Mouse (Mus musculus): ENCODE data around the gene Mgst2.

The Mgst2 gene

GRCm38 (mm10) chr3:51660060-51660459, at the start of gene Mgst2:
Gene Mgst2 (plus strand): TSS chr3:51660360.
- DNase-seq (ENCODE audit: low spot score) = no peak

- no peak for DNase-seq (ENCODE audit: low spot score)
These were observed 48.2 kb upstream of the Mgst2 start for GRCm38 (mm10) chr3:51611972-51612371.

- no peak for DNase-seq (ENCODE audit: low spot score)
These were observed 47.5 kb upstream of the Mgst2 start for GRCm38 (mm10) chr3:51612398-51613356.

GRCm38 (mm10) chr3:51614278-51614677, 45.9 kb upstream of the Mgst2 start:
- no peak for DNase-seq (ENCODE audit: low spot score)

GRCm38 (mm10) chr3:51623956-51624355, 36.2 kb upstream of the Mgst2 start:
- no peak for DNase-seq (ENCODE audit: low spot score)

GRCm38 (mm10) chr3:51627741-51628140, 32.4 kb upstream of the Mgst2 start:
- DNase-seq (ENCODE audit: low spot score) = no peak

GRCm38 (mm10) chr3:51628977-51629376, 31.2 kb upstream of the Mgst2 start:
- no peak for DNase-seq (ENCODE audit: low spot score)

- DNase-seq (ENCODE audit: low spot score) = no peak
These were observed 29.4 kb upstream of the Mgst2 start for GRCm38 (mm10) chr3:51630746-51631145.

- DNase-seq (ENCODE audit: low spot score) = no peak
These were observed 28.2 kb upstream of the Mgst2 start for GRCm38 (mm10) chr3:51631971-51632370.

- no peak for DNase-seq (ENCODE audit: low spot score)
These were observed 25.7 kb upstream of the Mgst2 start for GRCm38 (mm10) chr3:51634451-51634850.

GRCm38 (mm10) chr3:51635960-51636359, 24.2 kb upstream of the Mgst2 start:
- DNase-seq (ENCODE audit: low spot score) = no peak

GRCm38 (mm10) chr3:51636700-51637099, 23.5 kb upstream of the Mgst2 start:
- peak; percentile 33 for DNase-seq (ENCODE audit: low spot score)

GRCm38 (mm10) chr3:51637326-51637725, 22.8 kb upstream of the Mgst2 start:
- no peak for DNase-seq (ENCODE audit: low spot score)

GRCm38 (mm10) chr3:51638260-51638659, 21.9 kb upstream of the Mgst2 start:
- DNase-seq (ENCODE audit: low spot score) = no peak

GRCm38 (mm10) chr3:51645484-51645883, 14.7 kb upstream of the Mgst2 start:
- DNase-seq (ENCODE audit: low spot score) = no peak

GRCm38 (mm10) chr3:51646301-51646700, 13.9 kb upstream of the Mgst2 start:
- no peak for DNase-seq (ENCODE audit: low spot score)

- no peak for DNase-seq (ENCODE audit: low spot score)
These were observed 12.8 kb upstream of the Mgst2 start for GRCm38 (mm10) chr3:51647356-51647755.

- peak; percentile 39 for DNase-seq (ENCODE audit: low spot score)
These were observed 12.0 kb upstream of the Mgst2 start for GRCm38 (mm10) chr3:51648037-51648664.

GRCm38 (mm10) chr3:51649426-51649825, 10.7 kb upstream of the Mgst2 start:
- no peak for DNase-seq (ENCODE audit: low spot score)

GRCm38 (mm10) chr3:51649986-51650385, 10.2 kb upstream of the Mgst2 start:
- no peak for DNase-seq (ENCODE audit: low spot score)

GRCm38 (mm10) chr3:51651149-51651548, 9.0 kb upstream of the Mgst2 start:
- no peak for DNase-seq (ENCODE audit: low spot score)

- peak; percentile 65 for DNase-seq (ENCODE audit: low spot score)
These were observed 7.9 kb upstream of the Mgst2 start for GRCm38 (mm10) chr3:51652292-51652691.

GRCm38 (mm10) chr3:51652701-51653100, 7.5 kb upstream of the Mgst2 start:
- DNase-seq (ENCODE audit: low spot score) = no peak
